Mouse (Mus musculus) adrenal gland, postnatal 10 days (tissue): ENCODE results near the gene Obox2. TPM values are rescaled to one million over a fixed set of nuclear protein-coding genes. Genes with fewer than 3 reads are reported as not detected.
"Not testable (repeated sequence)": the region's sequence is repeated elsewhere in the genome, so short reads cannot be mapped to it uniquely, and the experiment has no call there.

Source experiments
- DNase-seq: peaks from one replicate; pipeline ENCODE4 v3.0.0; 2021; ENCODE audit warnings: mixed read lengths
- long read RNA-seq, 2 experiments: library from polyadenylated mRNA; stranded (forward); transcript quantifications; one replicate each; pipeline ENCODE4 v2.0.0; 2021
- total RNA-seq, 2 experiments: library from RNA; stranded (reverse); gene quantifications; 2 replicates each; pipeline ENCODE4 v1.2.3; 2021

Gene Obox2
- total RNA-seq: not detected
- long read RNA-seq, experiment 1: 0 reads
- long read RNA-seq, experiment 2: 0 reads

GRCm38 (mm10) chr7:15388421-15388998 lies at the start of gene Obox2, which contains the start of gene Obox1:
Gene Obox2 (plus strand): TSS chr7:15388721.
Gene Obox1 (plus strand): TSS chr7:15388948.
- DNase-seq: not testable (repeated sequence)

DNA sequence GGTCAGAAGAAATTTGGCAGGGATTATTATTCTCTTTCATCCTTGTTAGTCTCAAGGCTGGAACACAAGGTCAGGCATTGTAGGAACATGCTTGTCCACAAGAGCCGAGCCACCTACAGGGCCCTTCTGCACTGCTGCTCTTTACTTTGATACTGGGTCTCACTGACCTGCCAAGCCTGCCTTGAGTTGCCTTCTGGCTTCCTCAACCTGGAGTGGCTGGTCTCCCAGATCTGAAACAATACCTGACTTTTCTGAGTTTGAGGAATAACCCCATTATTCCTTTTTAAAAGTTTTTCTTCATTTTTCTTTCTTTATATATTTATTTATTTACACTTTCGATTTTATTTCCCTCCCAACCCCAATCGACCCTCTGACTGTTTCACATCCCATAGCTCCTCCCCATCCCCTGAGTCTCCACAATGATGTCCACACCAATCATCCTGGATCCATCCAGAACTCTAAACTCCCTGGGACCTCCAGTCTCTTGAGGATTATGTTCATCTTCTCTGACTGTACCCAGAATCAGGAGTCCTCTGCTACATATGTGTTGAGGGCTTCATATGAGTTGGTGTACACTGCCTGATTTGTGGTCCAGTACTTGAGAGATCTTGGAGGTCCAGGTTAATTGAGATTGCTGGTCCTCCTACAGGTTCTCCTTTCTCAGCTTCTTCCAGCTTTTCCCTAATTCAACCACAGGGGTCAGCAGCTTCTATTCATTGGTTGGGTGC lies 10.8 kb downstream of the Obox2 start:
- DNase-seq: not testable (repeated sequence)

GRCm38 (mm10) chr7:15406816-15407215 lies 18.3 kb downstream of the Obox2 start:
- not testable (repeated sequence) for DNase-seq

DNA sequence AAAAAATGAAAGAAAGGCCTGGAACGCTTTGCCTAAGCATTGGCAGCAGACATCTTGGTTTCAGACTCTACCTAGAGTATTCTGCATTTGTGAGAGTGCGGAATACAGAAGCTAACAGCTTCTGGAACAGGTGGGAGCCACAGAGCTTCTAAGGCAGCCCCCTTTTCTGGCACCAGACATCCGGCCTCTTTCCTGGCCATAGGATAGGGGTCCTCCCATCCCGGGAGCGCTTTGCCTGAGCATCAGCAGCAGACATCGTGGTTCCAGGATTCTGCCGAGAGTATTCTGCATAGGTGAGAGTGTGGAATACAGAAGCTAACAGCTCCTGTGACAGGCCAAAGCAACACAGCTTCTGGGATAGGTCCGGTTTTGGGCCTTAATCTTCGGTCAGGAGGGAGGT lies 29.5 kb downstream of the Obox2 start:
- not testable (repeated sequence) for DNase-seq

GRCm38 (mm10) chr7:15425537-15425936 lies 37.0 kb downstream of the Obox2 start:
- not testable (repeated sequence) for DNase-seq

Other genes with a start within 250 kb of the Obox2 start
- not detected for gene Obox1, start 227 bp downstream of the Obox2 start, total RNA-seq